Mouse (Mus musculus): ENCODE results near the gene Fkbp15. TPM values are rescaled to one million over a fixed set of nuclear protein-coding genes. Genes with fewer than 3 reads are reported as not detected.
"Not testable (repeated sequence)": the region's sequence is repeated elsewhere in the genome, so short reads cannot be mapped to it uniquely, and the experiment has no call there.

Gene Fkbp15
- total RNA-seq, 2 experiments from 2014 or later: 14.4 to 15.9 TPM

GRCm38 (mm10) chr4:62290816-62291505 lies 69.4 kb downstream of the Fkbp15 start:
- intact Hi-C loops (cut with DNase I; ENCODE audit: low total_unique reads): no loop called here
- no peak for DNase-seq

- no peak for DNase-seq
- intact Hi-C loops (cut with DNase I; ENCODE audit: low total_unique reads): no loop called here
Observed at GRCm38 (mm10) chr4:62289226-62289625, 71.1 kb downstream of the Fkbp15 start.

GRCm38 (mm10) chr4:62286992-62287900 lies 73.1 kb downstream of the Fkbp15 start:
- intact Hi-C loops (cut with DNase I; ENCODE audit: low total_unique reads): no loop called here
- DNase-seq: no peak

- intact Hi-C loops (cut with DNase I; ENCODE audit: low total_unique reads): no loop called here
- peak; percentile 78 for DNase-seq
Observed at GRCm38 (mm10) chr4:62286257-62286991, 73.9 kb downstream of the Fkbp15 start.

- intact Hi-C loops (cut with DNase I; ENCODE audit: low total_unique reads): no loop called here
Observed at GRCm38 (mm10) chr4:62285576-62285975, 74.8 kb downstream of the Fkbp15 start.

GRCm38 (mm10) chr4:62282969-62283368 lies 77.4 kb downstream of the Fkbp15 start:
- DNase-seq: no peak
- intact Hi-C loops (cut with DNase I; ENCODE audit: low total_unique reads): no loop called here

More at GRCm38 (mm10) chr4:62285576-62285975, 74.8 kb downstream of the Fkbp15 start:
- no peak for DNase-seq

- DNase-seq: no peak
- intact Hi-C loops (cut with DNase I; ENCODE audit: low total_unique reads): no loop called here
Observed at GRCm38 (mm10) chr4:62281319-62281718, 79.0 kb downstream of the Fkbp15 start.

GRCm38 (mm10) chr4:62278081-62278480 lies 82.3 kb downstream of the Fkbp15 start:
- intact Hi-C loops (cut with DNase I; ENCODE audit: low total_unique reads): no loop called here
- DNase-seq: no peak

- no peak for DNase-seq
- intact Hi-C loops (cut with DNase I; ENCODE audit: low total_unique reads): no loop called here
Observed at GRCm38 (mm10) chr4:62277222-62277621, 83.1 kb downstream of the Fkbp15 start.

- no peak for DNase-seq
- intact Hi-C loops (cut with DNase I; ENCODE audit: low total_unique reads): no loop called here
Observed at GRCm38 (mm10) chr4:62276642-62277041, 83.7 kb downstream of the Fkbp15 start.

GRCm38 (mm10) chr4:62274841-62275536 lies 85.4 kb downstream of the Fkbp15 start:
- DNase-seq: no peak
- intact Hi-C loops (cut with DNase I; ENCODE audit: low total_unique reads): no loop called here

- no peak for DNase-seq
- intact Hi-C loops (cut with DNase I; ENCODE audit: low total_unique reads): no loop called here
Observed at GRCm38 (mm10) chr4:62273916-62274315, 86.4 kb downstream of the Fkbp15 start.

GRCm38 (mm10) chr4:62272696-62273095 lies 87.7 kb downstream of the Fkbp15 start:
- DNase-seq: no peak
- intact Hi-C loops (cut with DNase I; ENCODE audit: low total_unique reads): no loop called here

GRCm38 (mm10) chr4:62267101-62267500 lies 93.2 kb downstream of the Fkbp15 start:
- DNase-seq: no peak
- intact Hi-C loops (cut with DNase I; ENCODE audit: low total_unique reads): no loop called here

GRCm38 (mm10) chr4:62266016-62266415 lies 94.3 kb downstream of the Fkbp15 start:
- intact Hi-C loops (cut with DNase I; ENCODE audit: low total_unique reads): not testable (repeated sequence)

GRCm38 (mm10) chr4:62265154-62265836 lies 95.1 kb downstream of the Fkbp15 start:
- intact Hi-C loops (cut with DNase I; ENCODE audit: low total_unique reads): no loop called here

More at GRCm38 (mm10) chr4:62266016-62266415, 94.3 kb downstream of the Fkbp15 start:
- not testable (repeated sequence) for DNase-seq

GRCm38 (mm10) chr4:62263133-62263844 lies 97.1 kb downstream of the Fkbp15 start:
- intact Hi-C loops (cut with DNase I; ENCODE audit: low total_unique reads): no loop called here
- no peak for DNase-seq

More at GRCm38 (mm10) chr4:62265154-62265836, 95.1 kb downstream of the Fkbp15 start:
- DNase-seq: no peak

- intact Hi-C loops (cut with DNase I; ENCODE audit: low total_unique reads): no loop called here
- DNase-seq: no peak
Observed at GRCm38 (mm10) chr4:62262276-62262675, 98.1 kb downstream of the Fkbp15 start, which contains the start of gene Slc31a2. Gene Slc31a2, plus strand, starts transcription at chr4:62262562.
